Mouse (Mus musculus): ENCODE results near the gene Tapbp. TPM values are rescaled to one million over a fixed set of nuclear protein-coding genes. Genes with fewer than 3 reads are reported as not detected.

The Tapbp gene
- polyA plus RNA-seq, 1 experiment from 2014 or later = 155 TPM

- TF ChIP-seq CTCF (IDR thresholded peaks at IDR 0.05) = no peak
- in situ Hi-C loops (cut with MboI; ENCODE audit: low pct_unique_long_range_greater_than_20kb) = no loop called here
- no peak for ATAC-seq
- H3K27me3 ChIP-seq = no peaks in the 10 kb centered on the region
- CTCF ChIA-PET = interaction anchor here (0.9 to 1.3 kb wide), 2 partner anchors 10 to 28 kb away, joined by 4 read pairs; no protein-coding TSS in a partner anchor
- no peak for DNase-seq (ENCODE audit: low read depth, low spot score)
- POLR2A ChIA-PET = no interaction called here
Measured at GRCm38 (mm10) chr17:33916294-33916693, 595 bp downstream of the Tapbp start.

GRCm38 (mm10) chr17:33916847-33917655 lies 1.4 kb downstream of the Tapbp start:
- TF ChIP-seq CTCF (IDR thresholded peaks at IDR 0.05) = no peak
- ChIA-PET CTCF (no interaction called here), POLR2A (no interaction called here)
- H3K27me3 ChIP-seq = no peaks in the 10 kb centered on the region
- ATAC-seq = no peak
- DNase-seq (ENCODE audit: low read depth, low spot score) = no peak
- in situ Hi-C loops (cut with MboI; ENCODE audit: low pct_unique_long_range_greater_than_20kb) = no loop called here

DNA sequence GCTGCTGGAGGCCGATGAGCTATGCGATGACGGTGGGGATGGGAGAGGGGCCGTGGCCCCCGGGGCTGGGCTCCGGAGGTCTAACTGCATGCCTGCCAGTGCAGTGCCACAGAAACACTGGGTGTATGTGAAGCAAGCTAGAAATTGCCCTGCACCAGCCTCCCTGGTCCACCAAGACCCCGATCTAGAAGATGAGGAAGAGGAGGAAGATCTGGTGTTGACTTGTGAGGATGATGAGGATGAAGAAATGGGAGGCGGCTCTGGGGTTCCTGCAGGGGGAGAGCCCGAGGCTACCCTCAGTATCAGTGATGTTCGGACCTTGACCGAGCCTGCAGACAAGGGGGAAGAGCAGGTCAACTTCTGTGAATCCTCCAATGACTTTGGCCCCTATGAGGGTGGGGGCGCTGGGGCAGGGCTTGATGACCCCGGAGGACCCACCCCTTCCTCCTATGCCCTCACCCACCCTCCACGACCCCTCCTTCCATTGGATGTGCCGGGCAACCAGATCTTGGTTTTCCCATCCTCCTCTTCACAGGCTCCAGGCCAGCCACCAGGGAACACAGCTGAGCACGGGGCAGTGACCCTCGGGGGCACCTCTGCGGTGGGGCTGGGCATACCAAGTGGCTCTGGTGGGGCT lies 2.1 kb downstream of the Tapbp start:
- no peak for ATAC-seq
- TF ChIP-seq CTCF (IDR thresholded peaks at IDR 0.05) = no peak
- no peak for DNase-seq (ENCODE audit: low read depth, low spot score)
- CTCF ChIA-PET = no interaction called here
- in situ Hi-C loops (cut with MboI; ENCODE audit: low pct_unique_long_range_greater_than_20kb) = no loop called here
- H3K27me3 ChIP-seq = no peaks in the 10 kb centered on the region
- POLR2A ChIA-PET = no interaction called here

- no peak for DNase-seq (ENCODE audit: low read depth, low spot score)
- ATAC-seq = no peak
- ChIA-PET CTCF (no interaction called here), POLR2A (no interaction called here)
- no peaks in the 10 kb centered on the region for H3K27me3 ChIP-seq
- in situ Hi-C loops (cut with MboI; ENCODE audit: low pct_unique_long_range_greater_than_20kb) = no loop called here
- no peak for TF ChIP-seq CTCF (IDR thresholded peaks at IDR 0.05)
Measured at GRCm38 (mm10) chr17:33918293-33919203, 2.8 kb downstream of the Tapbp start.

- no peak for DNase-seq (ENCODE audit: low read depth, low spot score)
- ChIA-PET POLR2A (no interaction called here), CTCF (no interaction called here)
- in situ Hi-C loops (cut with MboI; ENCODE audit: low pct_unique_long_range_greater_than_20kb) = no loop called here
- no peaks in the 10 kb centered on the region for H3K27me3 ChIP-seq
- ATAC-seq = peak; percentile 44
- TF ChIP-seq CTCF (IDR thresholded peaks at IDR 0.05) = no peak
Measured at GRCm38 (mm10) chr17:33919351-33920281, 3.9 kb downstream of the Tapbp start.

DNA sequence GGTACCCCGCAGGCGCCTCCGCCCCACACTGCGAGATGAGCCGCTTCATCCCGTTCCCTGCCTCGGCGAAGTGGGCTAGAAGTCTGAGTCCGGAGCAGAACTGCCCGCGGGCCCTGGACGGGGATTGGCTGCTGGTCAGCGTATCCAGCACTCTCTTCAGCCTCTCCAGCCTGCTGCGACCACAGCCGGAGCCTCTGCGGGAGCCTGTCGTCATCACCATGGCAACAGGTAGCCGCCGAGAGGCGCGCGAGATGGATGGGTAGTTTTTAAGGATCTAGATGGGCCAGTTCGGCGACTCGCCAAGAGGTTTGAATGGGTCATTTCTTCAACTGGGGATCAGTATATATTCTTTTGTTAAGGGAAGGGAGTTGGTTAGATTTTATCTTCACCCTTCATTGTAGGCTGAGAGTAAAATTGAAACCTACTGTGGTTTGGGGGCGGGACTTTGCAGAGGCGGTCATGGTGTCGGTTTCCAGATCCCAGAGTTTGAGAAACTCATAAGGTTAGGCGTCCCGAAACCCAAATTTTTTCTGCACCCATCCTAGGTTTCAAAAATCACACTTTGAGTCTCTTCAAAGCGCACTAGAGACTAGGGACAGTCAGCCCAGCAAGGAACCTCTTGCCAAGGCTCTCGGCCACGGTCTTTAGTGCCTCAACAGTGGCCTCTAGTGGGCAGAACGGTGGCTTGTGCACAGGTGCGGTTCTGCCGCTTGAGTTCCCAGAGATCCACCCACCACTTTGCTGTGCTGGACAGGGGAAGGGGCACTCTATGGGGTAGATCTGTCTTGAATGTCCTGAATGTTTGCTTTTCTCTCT lies 4.8 kb downstream of the Tapbp start:
- H3K27me3 ChIP-seq = no peaks in the 10 kb centered on the region
- POLR2A ChIA-PET = no interaction called here
- CTCF ChIA-PET = interaction anchor here (0.9 to 3.5 kb wide), 2 partner anchors 12 to 24 kb away, joined by 3 to 13 read pairs; no protein-coding TSS in a partner anchor
- no peak for DNase-seq (ENCODE audit: low read depth, low spot score)
- no peak for TF ChIP-seq CTCF (IDR thresholded peaks at IDR 0.05)
- in situ Hi-C loops (cut with MboI; ENCODE audit: low pct_unique_long_range_greater_than_20kb) = no loop called here
- peak; percentile 42 for ATAC-seq

DNA sequence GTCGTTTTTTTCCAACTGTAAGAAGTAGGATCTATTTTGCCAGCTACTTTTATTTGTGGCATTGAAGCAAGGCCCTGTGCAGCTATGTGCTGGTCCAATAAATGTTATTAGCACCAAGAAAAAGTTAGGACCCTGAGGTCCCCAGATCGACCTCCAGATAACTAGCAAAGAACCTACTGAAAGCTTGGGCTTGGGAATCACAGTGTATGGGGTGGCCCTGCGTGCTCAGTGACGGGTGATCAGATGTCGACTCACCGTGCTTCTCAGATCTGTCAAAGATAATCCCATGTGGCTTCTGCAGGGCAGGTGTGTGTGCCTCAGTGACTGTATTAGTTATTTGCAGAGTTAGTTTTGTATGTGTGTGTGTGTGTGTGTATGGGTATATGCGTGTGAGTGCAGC lies 5.7 kb downstream of the Tapbp start:
- H3K27me3 ChIP-seq = no peaks in the 10 kb centered on the region
- ATAC-seq (no peak), DNase-seq (ENCODE audit: low read depth, low spot score) (no peak)
- no peak for TF ChIP-seq CTCF (IDR thresholded peaks at IDR 0.05)
- ChIA-PET POLR2A (interaction anchor here (0.6 to 1.0 kb wide), 2 partner anchors 10 to 219 kb away, joined by 3 to 8 read pairs; no protein-coding TSS in a partner anchor), CTCF (interaction anchor here (0.9 to 3.5 kb wide), 2 partner anchors 13 to 25 kb away, joined by 3 to 13 read pairs; no protein-coding TSS in a partner anchor)
- in situ Hi-C loops (cut with MboI; ENCODE audit: low pct_unique_long_range_greater_than_20kb) = no loop called here

GRCm38 (mm10) chr17:33924577-33925283 lies 9.0 kb downstream of the Tapbp start:
- in situ Hi-C loops (cut with MboI; ENCODE audit: low pct_unique_long_range_greater_than_20kb) = no loop called here
- TF ChIP-seq CTCF (IDR thresholded peaks at IDR 0.05) = no peak
- ChIA-PET CTCF (no interaction called here), POLR2A (interaction anchor here (0.7 kb wide), 1 partner anchor 334 kb away, joined by 6 read pairs; no protein-coding TSS in a partner anchor)
- no peak for ATAC-seq
- no peaks in the 10 kb centered on the region for H3K27me3 ChIP-seq
- DNase-seq (ENCODE audit: low read depth, low spot score) = no peak
